Mouse (Mus musculus): Measurements from ENCODE around the gene Arpc5l. TPM values are rescaled to one million over a fixed set of nuclear protein-coding genes. Genes with fewer than 3 reads are reported as not detected.

The Arpc5l gene
- 257 and 287 TPM in 2 replicates for polyA plus RNA-seq (2021; fragmentation: Nextera tagmentation)
- long read RNA-seq, experiment 1, transcript Arpc5l-201 (4 exons, 752 nt): major isoform, 13 of 40 reads
- long read RNA-seq, experiment 1, partial matches to known transcripts: 0 of 40 reads
- long read RNA-seq, experiment 1, other reads (novel, unspliced or antisense): 25 of 40 reads
- long read RNA-seq, experiment 2, full-length matches to known transcripts: 16 of 49 reads
- long read RNA-seq, experiment 2, partial matches to known transcripts: 4 of 49 reads
- long read RNA-seq, experiment 2, other reads (novel, unspliced or antisense): 29 of 49 reads

GRCm38 (mm10) chr2:39004880-39005435 lies at the start of gene Arpc5l:
Arpc5l (plus strand) TSS chr2:39005348.

GRCm38 (mm10) chr2:38997386-38998374 lies 7.5 kb upstream of the Arpc5l start, which contains the start of gene Wdr38:
Wdr38 (plus strand) TSS chr2:38997476.

GRCm38 (mm10) chr2:39005574-39006079 lies 479 bp downstream of the Arpc5l start, which contains the start of gene Rpl35:
Rpl35 (minus strand) TSS chr2:39005624.

Other genes starting within 250 kb of the Arpc5l start
- 0.72 and 0.87 TPM in 2 replicates for gene Nr6a1, start 77.7 kb upstream of the Arpc5l start, polyA plus RNA-seq (2021; fragmentation: Nextera tagmentation)
- 0.75 and 1.2 TPM in 2 replicates for gene Olfml2a, start 73.4 kb upstream of the Arpc5l start, polyA plus RNA-seq (2021; fragmentation: Nextera tagmentation)
- gene Wdr38, start 7.9 kb upstream of the Arpc5l start, polyA plus RNA-seq (2021; fragmentation: Nextera tagmentation): 0.31 and 0.35 TPM in 2 replicates
- 1,570 and 1,973 TPM in 2 replicates for gene Rpl35, start 276 bp downstream of the Arpc5l start, polyA plus RNA-seq (2021; fragmentation: Nextera tagmentation)
- 10.5 and 11.0 TPM in 2 replicates for gene Golga1, start 60.2 kb downstream of the Arpc5l start, polyA plus RNA-seq (2021; fragmentation: Nextera tagmentation)
- 9.0 and 9.2 TPM in 2 replicates for gene Scai, start 185.4 kb downstream of the Arpc5l start, polyA plus RNA-seq (2021; fragmentation: Nextera tagmentation)
- gene Ppp6c, start 221.1 kb downstream of the Arpc5l start, polyA plus RNA-seq (2021; fragmentation: Nextera tagmentation): 45.2 and 51.2 TPM in 2 replicates

Data from left cerebral cortex, adult 6 months (tissue).